Mouse (Mus musculus) left cerebral cortex, adult 9 months (tissue): ENCODE results near the gene Syngr4.
"Not testable (repeated sequence)": the region's sequence is repeated elsewhere in the genome, so short reads cannot be mapped to it uniquely, and the experiment has no call there.

Experiments used
- DNase-seq, 2 experiments: peaks; one replicate each; pipeline ENCODE4 v3.0.0; 2022; ENCODE audit warnings: low spot score in 2 of 2

The Syngr4 gene

GRCm38 (mm10) chr7:45916056-45917003 is 19.8 kb upstream of the Syngr4 start:
- peak; percentile 71 to 79 for DNase-seq

- no peak for DNase-seq
Measured at GRCm38 (mm10) chr7:45915011-45915410, 18.5 kb upstream of the Syngr4 start.

- DNase-seq, result no peak
Measured at GRCm38 (mm10) chr7:45914067-45914466, 17.6 kb upstream of the Syngr4 start.

- DNase-seq, result no peak
Measured at GRCm38 (mm10) chr7:45909145-45909544, 12.6 kb upstream of the Syngr4 start.

- no peak for DNase-seq
Measured at GRCm38 (mm10) chr7:45908384-45908783, 11.9 kb upstream of the Syngr4 start.

- DNase-seq, result no peak
Measured at GRCm38 (mm10) chr7:45906622-45907021, 10.1 kb upstream of the Syngr4 start.

GRCm38 (mm10) chr7:45902481-45903002 is 6.0 kb upstream of the Syngr4 start:
- DNase-seq, result no peak

GRCm38 (mm10) chr7:45901562-45901961 is 5.0 kb upstream of the Syngr4 start:
- DNase-seq, result no peak

GRCm38 (mm10) chr7:45898125-45898524 is 1.6 kb upstream of the Syngr4 start:
- DNase-seq, result not testable (repeated sequence)

GRCm38 (mm10) chr7:45897258-45897757 is 794 bp upstream of the Syngr4 start:
- peak in 1 of 2 experiments; percentile 61 for DNase-seq

GRCm38 (mm10) chr7:45895931-45896516 is 490 bp downstream of the Syngr4 start:
- DNase-seq, result no peak

GRCm38 (mm10) chr7:45892651-45893050 is 3.9 kb downstream of the Syngr4 start:
- DNase-seq, result no peak

- no peak for DNase-seq
Measured at GRCm38 (mm10) chr7:45887246-45887645, 9.3 kb downstream of the Syngr4 start.

GRCm38 (mm10) chr7:45881011-45881410 is 15.5 kb downstream of the Syngr4 start:
- no peak for DNase-seq

GRCm38 (mm10) chr7:45880531-45880930 is 16.0 kb downstream of the Syngr4 start:
- no peak for DNase-seq

- DNase-seq, result not testable (repeated sequence)
Measured at GRCm38 (mm10) chr7:45878278-45878677, 18.2 kb downstream of the Syngr4 start, which contains the start of gene Grin2d. Gene Grin2d (minus strand): TSS chr7:45878378.

GRCm38 (mm10) chr7:45876895-45877294 is 19.6 kb downstream of the Syngr4 start:
- DNase-seq, result no peak

- peak in 1 of 2 experiments; percentile 57 for DNase-seq
Measured at GRCm38 (mm10) chr7:45873061-45873947, 23.2 kb downstream of the Syngr4 start.

- DNase-seq, result peak; percentile 60 to 93
Measured at GRCm38 (mm10) chr7:45872624-45873023, 23.9 kb downstream of the Syngr4 start, which contains the start of gene Kdelr1. Gene Kdelr1 (plus strand): TSS chr7:45872772.

- no peak for DNase-seq
Measured at GRCm38 (mm10) chr7:45870282-45871058, 26.0 kb downstream of the Syngr4 start.
